Mouse (Mus musculus) embryonic facial prominence, embryonic 11.5 days (tissue): ENCODE measurements around the gene Vwf. TPM values are rescaled to one million over a fixed set of nuclear protein-coding genes. Genes with fewer than 3 reads are reported as not detected.

Source experiments
- ATAC-seq: fragments of 200-750 bp; cut with Nextera tagmentation; replicated peaks from 2 replicates; pipeline ENCODE4 v1.8.0; 2017; ENCODE audit warnings: low read depth; ENCODE audit not compliant: insufficient number of reproducible peaks, low FRiP score, low TSS enrichment
- DNase-seq: peaks from one replicate; pipeline ENCODE4 v3.0.0-alpha.2; 2015; ENCODE audit warnings: low spot score
- H3K27ac ChIP-seq: fragments of 300-500 bp; sonication (generic); replicated peaks from 2 replicates; pipeline ENCODE4 v1.5.1; 2014; ENCODE audit warnings: mild to moderate bottlenecking, low read depth, low read length, control low read depth
- H3K27me3 ChIP-seq: fragments of 300-500 bp; sonication (generic); 2 replicates; pipeline ENCODE4 v1.6.1; 2014; ENCODE audit warnings: mild to moderate bottlenecking, low read length, moderate library complexity, mixed read lengths; ENCODE audit not compliant: control insufficient read depth, insufficient read depth
- H3K36me3 ChIP-seq: fragments of 300-500 bp; sonication (generic); replicated peaks from 2 replicates; pipeline ENCODE4 v1.6.1; 2014; ENCODE audit warnings: low read depth, mild to moderate bottlenecking, low read length, moderate library complexity, mixed read lengths; ENCODE audit not compliant: control insufficient read depth, insufficient read depth
- H3K4me1 ChIP-seq: fragments of 300-500 bp; sonication (generic); 2 replicates; pipeline ENCODE4 v1.6.1; 2014; ENCODE audit warnings: low read length, mixed read lengths; ENCODE audit not compliant: control insufficient read depth, insufficient read depth
- H3K4me2 ChIP-seq: fragments of 300-500 bp; sonication (generic); 2 replicates; pipeline ENCODE4 v1.6.1; 2014; ENCODE audit warnings: low read depth, mild to moderate bottlenecking, control low read depth, low read length, moderate library complexity
- H3K4me3 ChIP-seq: fragments of 300-500 bp; sonication (generic); 2 replicates; pipeline ENCODE4 v1.5.1; 2014; ENCODE audit warnings: low read depth, low read length, control low read depth
- H3K9ac ChIP-seq: fragments of 300-500 bp; sonication (generic); replicated peaks from 2 replicates; pipeline ENCODE4 v1.6.1; 2014; ENCODE audit warnings: mild to moderate bottlenecking, control low read depth, low read length
- H3K9me3 ChIP-seq: fragments of 300-500 bp; sonication (generic); replicated peaks from 2 replicates; pipeline ENCODE4 v1.6.1; 2016; ENCODE audit warnings: mild to moderate bottlenecking, low read length, inconsistent platforms, mixed read lengths; ENCODE audit not compliant: control insufficient read depth
- WGBS: fragments of 180-500 bp; shearing (Covaris S2); extraction: QIAGEN DNeasy Blood & Tissue Kit; methylation state at CpG from one replicate; pipeline ENCODE4 v1.1.7; 2014; 5-methylcytosine and 5-hydroxymethylcytosine counted together
- polyA plus RNA-seq: library from polyadenylated mRNA; unstranded; fragments of >200 nt; fragmentation: Nextera tagmentation; extraction: Ambion mirVana; gene quantifications from 2 replicates; pipeline ENCODE4 v1.2.1, GENCODE M21; 2014

The Vwf gene
- polyA plus RNA-seq, 1 experiment from 2014 or later, result 6.7 TPM

DNA sequence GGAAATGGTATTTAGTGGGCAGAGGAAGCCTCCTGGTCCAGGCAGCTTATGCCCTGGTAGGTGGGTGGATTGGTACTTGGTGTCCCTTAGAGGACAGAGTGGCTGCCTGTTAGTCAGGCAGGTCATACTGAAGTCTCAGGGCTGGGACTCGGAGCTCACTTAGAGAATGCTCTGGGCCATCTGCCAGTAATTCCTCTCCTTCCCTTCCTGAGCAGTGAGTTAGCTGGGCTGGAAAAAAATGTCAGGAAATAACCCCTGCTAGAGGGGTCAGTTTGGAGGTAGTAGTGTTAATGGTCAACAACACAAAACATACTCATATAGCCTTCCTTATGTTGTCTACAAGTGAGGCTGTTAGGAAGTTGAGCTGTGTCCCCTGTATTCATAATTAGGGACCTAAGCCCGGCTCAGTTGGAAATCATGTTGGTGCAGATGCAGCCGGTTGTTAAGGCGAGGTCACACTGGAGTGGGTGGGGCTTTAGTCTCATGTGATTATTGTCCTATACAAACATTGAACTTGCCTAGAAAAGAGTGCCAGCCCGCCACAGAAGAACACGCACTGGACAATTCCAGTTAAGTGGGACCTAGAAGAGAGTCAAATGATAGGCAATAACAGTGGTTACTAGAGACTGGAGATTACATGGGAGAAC lies 33.5 kb upstream of the Vwf start:
- H3K4me1 ChIP-seq, result no peaks in the 10 kb centered on the region
- H3K9ac ChIP-seq, result no peak overlapping the region
- H3K4me2 ChIP-seq, result no peak overlapping the region
- H3K36me3 ChIP-seq, result no peaks in the 10 kb centered on the region
- DNase-seq, result no peak
- no peak for ATAC-seq
- WGBS, result 50% methylated on average over 6 of the region's 6 CpGs
- no peaks in the 10 kb centered on the region for H3K27me3 ChIP-seq
- no peaks in the 10 kb centered on the region for H3K9me3 ChIP-seq
- no peak overlapping the region for H3K27ac ChIP-seq
- no peak overlapping the region for H3K4me3 ChIP-seq

- Histone ChIP-seq H3K36me3 (no peaks in the 10 kb centered on the region), H3K9ac (no peak overlapping the region), H3K27ac (no peak overlapping the region), H3K27me3 (no peaks in the 10 kb centered on the region), H3K4me2 (no peak overlapping the region), H3K4me1 (no peaks in the 10 kb centered on the region), H3K4me3 (no peak overlapping the region), H3K9me3 (no peaks in the 10 kb centered on the region)
- ATAC-seq (no peak), DNase-seq (no peak)
- WGBS, result 70% methylated on average over 11 of the region's 11 CpGs
These were observed 30.9 kb upstream of the Vwf start for GRCm38 (mm10) chr6:125515503-125516315.

DNA sequence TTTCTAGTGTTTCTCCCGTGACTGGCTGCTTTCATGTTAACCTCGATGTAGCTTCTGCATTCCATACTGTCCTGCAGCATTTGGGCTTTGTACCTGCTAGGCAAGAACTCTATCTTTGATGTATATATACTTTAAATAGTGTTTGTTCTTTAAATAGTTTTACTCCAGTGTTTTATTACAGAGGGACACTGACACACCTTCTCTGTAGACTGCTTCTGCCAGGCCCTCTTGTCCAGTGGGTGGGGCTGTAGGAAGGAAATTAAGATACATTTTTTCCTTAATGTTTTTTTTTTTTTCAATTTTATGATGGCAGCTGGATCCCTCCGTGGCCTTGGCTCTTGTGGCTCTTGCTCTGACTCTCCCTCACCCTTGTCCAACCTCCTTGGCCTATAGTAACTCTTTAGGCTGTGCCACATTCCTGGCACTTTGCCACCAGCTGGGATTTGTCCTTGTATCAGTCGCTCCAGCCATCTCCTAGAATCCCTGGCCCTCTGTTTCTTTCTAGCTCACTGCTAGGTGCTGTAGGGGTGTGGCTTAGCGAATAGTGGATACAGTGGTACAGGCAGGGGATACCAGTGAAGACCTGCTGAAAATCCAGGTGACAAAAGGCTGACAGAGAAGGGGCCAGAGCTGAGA lies 24.9 kb upstream of the Vwf start:
- H3K4me1 ChIP-seq, result no peaks in the 10 kb centered on the region
- ATAC-seq, result no peak
- no peak overlapping the region for H3K4me2 ChIP-seq
- DNase-seq, result no peak
- H3K4me3 ChIP-seq, result no peak overlapping the region
- no peaks in the 10 kb centered on the region for H3K27me3 ChIP-seq
- H3K9ac ChIP-seq, result no peak overlapping the region
- H3K9me3 ChIP-seq, result no peaks in the 10 kb centered on the region
- no peak overlapping the region for H3K27ac ChIP-seq
- WGBS, result 60% methylated on average over 5 of the region's 5 CpGs
- no peaks in the 10 kb centered on the region for H3K36me3 ChIP-seq

- DNase-seq, result no peak
- WGBS, result 90% methylated on average over 6 of the region's 6 CpGs
- H3K36me3 ChIP-seq, result no peaks in the 10 kb centered on the region
- H3K27ac ChIP-seq, result no peak overlapping the region
- H3K4me3 ChIP-seq, result no peak overlapping the region
- no peaks in the 10 kb centered on the region for H3K9me3 ChIP-seq
- ATAC-seq, result no peak
- H3K4me1 ChIP-seq, result no peaks in the 10 kb centered on the region
- no peak overlapping the region for H3K9ac ChIP-seq
- H3K4me2 ChIP-seq, result no peak overlapping the region
- H3K27me3 ChIP-seq, result no peaks in the 10 kb centered on the region
These were observed 22.5 kb upstream of the Vwf start for GRCm38 (mm10) chr6:125524027-125524426.

DNA sequence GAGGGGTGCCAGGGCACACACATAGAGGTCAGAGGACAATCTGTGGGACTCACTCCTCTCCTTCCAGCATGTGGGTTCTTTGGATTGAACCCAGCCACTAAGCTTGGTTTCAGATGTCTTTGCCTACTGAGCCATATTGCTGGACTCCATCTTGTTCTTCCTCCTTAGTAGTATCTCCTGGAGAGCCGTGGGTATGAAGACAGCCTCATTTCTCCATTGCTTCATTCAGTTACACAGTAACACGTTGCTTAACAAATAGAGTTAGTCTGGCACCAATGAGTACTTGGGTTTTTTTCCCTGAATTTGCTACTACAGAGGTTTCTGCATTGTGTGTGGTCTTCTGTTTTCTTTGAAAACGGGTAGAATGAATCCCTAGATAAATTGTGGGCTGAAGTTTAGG lies 20.5 kb upstream of the Vwf start:
- no peak overlapping the region for H3K27ac ChIP-seq
- no peaks in the 10 kb centered on the region for H3K9me3 ChIP-seq
- no peaks in the 10 kb centered on the region for H3K36me3 ChIP-seq
- no peaks in the 10 kb centered on the region for H3K4me1 ChIP-seq
- no peak for DNase-seq
- no peak for ATAC-seq
- no peaks in the 10 kb centered on the region for H3K27me3 ChIP-seq
- no peak overlapping the region for H3K4me3 ChIP-seq
- H3K4me2 ChIP-seq, result no peak overlapping the region
- H3K9ac ChIP-seq, result no peak overlapping the region
- 55% methylated on average over 3 of the region's 3 CpGs for WGBS

GRCm38 (mm10) chr6:125528614-125529200 lies 17.9 kb upstream of the Vwf start:
- no peaks in the 10 kb centered on the region for H3K36me3 ChIP-seq
- no peak overlapping the region for H3K4me3 ChIP-seq
- no peaks in the 10 kb centered on the region for H3K27me3 ChIP-seq
- no peaks in the 10 kb centered on the region for H3K9me3 ChIP-seq
- no peak overlapping the region for H3K4me2 ChIP-seq
- H3K9ac ChIP-seq, result no peak overlapping the region
- DNase-seq (no peak), ATAC-seq (no peak)
- WGBS, result 82% methylated on average over 9 of the region's 9 CpGs
- no peak overlapping the region for H3K27ac ChIP-seq
- H3K4me1 ChIP-seq, result no peaks in the 10 kb centered on the region

- Histone ChIP-seq H3K4me2 (no peak overlapping the region), H3K4me1 (no peaks in the 10 kb centered on the region), H3K4me3 (no peak overlapping the region), H3K27me3 (no peaks in the 10 kb centered on the region), H3K36me3 (no peaks in the 10 kb centered on the region), H3K9ac (no peak overlapping the region), H3K9me3 (no peaks in the 10 kb centered on the region), H3K27ac (no peak overlapping the region)
- no peak for DNase-seq
- no peak for ATAC-seq
- WGBS, result 81% methylated on average over 5 of the region's 5 CpGs
These were observed 17.1 kb upstream of the Vwf start for GRCm38 (mm10) chr6:125529479-125529878.
